Mouse (Mus musculus) lung, embryonic 14.5 days (tissue): ENCODE results near the gene Traf5. TPM values are rescaled to one million over a fixed set of nuclear protein-coding genes. Genes with fewer than 3 reads are reported as not detected.

Source experiments
- ATAC-seq: fragments of 200-750 bp; cut with Nextera tagmentation; 2 replicates; pipeline ENCODE4 v1.8.0; 2017; ENCODE audit warnings: mild to moderate bottlenecking, moderate TSS enrichment, moderate library complexity; ENCODE audit not compliant: insufficient read depth
- DNase-seq: peaks from one replicate; pipeline ENCODE4 v3.0.0-alpha.2; 2015
- H3K27ac ChIP-seq: fragments of 300-500 bp; sonication (generic); 2 replicates; pipeline ENCODE4 v1.5.1; 2014; ENCODE audit warnings: low read depth, mild to moderate bottlenecking, moderate library complexity
- H3K27me3 ChIP-seq: fragments of 300-500 bp; sonication (generic); 2 replicates; pipeline ENCODE4 v1.6.1; 2014; ENCODE audit warnings: low read length, control low read depth; ENCODE audit not compliant: insufficient read depth
- H3K36me3 ChIP-seq: fragments of 300-500 bp; sonication (generic); 2 replicates; pipeline ENCODE4 v1.6.1; 2014; ENCODE audit warnings: control low read depth; ENCODE audit not compliant: insufficient read depth
- H3K4me1 ChIP-seq: fragments of 300-500 bp; sonication (generic); 2 replicates; pipeline ENCODE4 v1.6.1; 2014; ENCODE audit warnings: antibody characterized with exemption, control low read depth; ENCODE audit not compliant: insufficient read depth
- H3K4me2 ChIP-seq: fragments of 300-500 bp; sonication (generic); 2 replicates; pipeline ENCODE4 v1.6.1; 2014; ENCODE audit warnings: mild to moderate bottlenecking
- H3K4me3 ChIP-seq: fragments of 300-500 bp; sonication (generic); 2 replicates; pipeline ENCODE4 v1.5.1; 2014; ENCODE audit warnings: low read depth, low read length
- H3K9ac ChIP-seq: fragments of 300-500 bp; sonication (generic); 2 replicates; pipeline ENCODE4 v1.6.1; 2014
- H3K9me3 ChIP-seq: fragments of 300-500 bp; sonication (generic); 2 replicates; pipeline ENCODE4 v1.6.1; 2016; ENCODE audit warnings: low read depth, low read length, control low read depth
- CTCF ChIP-seq: IDR thresholded peaks from 2 replicates; pipeline ENCODE4 v1.5.1; 2016; ENCODE audit warnings: antibody characterized with exemption, low read depth
- whole genome bisulfite sequencing: fragments of 180-500 bp; shearing (Covaris S2); extraction: QIAGEN DNeasy Blood & Tissue Kit; methylation state at CpG from one replicate; pipeline ENCODE4 v1.1.7; 2014; 5-methylcytosine and 5-hydroxymethylcytosine counted together
- polyA plus RNA-seq: library from polyadenylated mRNA; unstranded; fragments of >200 nt; fragmentation: Nextera tagmentation; extraction: Ambion mirVana; gene quantifications from 2 replicates; pipeline ENCODE4 v1.2.1, GENCODE M21; 2014

The Traf5 gene
- polyA plus RNA-seq, 1 experiment from 2014 or later: 20.1 TPM

- H3K9me3 ChIP-seq: peaks cover 3% of the 10 kb centered on the region; the same call in 1 of the 2 replicates
- H3K27ac ChIP-seq: no peak overlapping the region; the same call in 1 of the 2 replicates
- no peak for TF ChIP-seq CTCF
- ATAC-seq (no peak), DNase-seq (no peak)
- 81% methylated on average over 14 of the region's 14 CpGs for WGBS
- no peak overlapping the region for H3K9ac ChIP-seq
- H3K4me1 ChIP-seq: no peaks in the 10 kb centered on the region
- no peak overlapping the region for H3K4me3 ChIP-seq
- peaks cover 48% of the 10 kb centered on the region for H3K36me3 ChIP-seq
- no peaks in the 10 kb centered on the region for H3K27me3 ChIP-seq
- no peak overlapping the region for H3K4me2 ChIP-seq
These were observed 29.7 kb downstream of the Traf5 start for GRCm38 (mm10) chr1:192062682-192063081.

DNA sequence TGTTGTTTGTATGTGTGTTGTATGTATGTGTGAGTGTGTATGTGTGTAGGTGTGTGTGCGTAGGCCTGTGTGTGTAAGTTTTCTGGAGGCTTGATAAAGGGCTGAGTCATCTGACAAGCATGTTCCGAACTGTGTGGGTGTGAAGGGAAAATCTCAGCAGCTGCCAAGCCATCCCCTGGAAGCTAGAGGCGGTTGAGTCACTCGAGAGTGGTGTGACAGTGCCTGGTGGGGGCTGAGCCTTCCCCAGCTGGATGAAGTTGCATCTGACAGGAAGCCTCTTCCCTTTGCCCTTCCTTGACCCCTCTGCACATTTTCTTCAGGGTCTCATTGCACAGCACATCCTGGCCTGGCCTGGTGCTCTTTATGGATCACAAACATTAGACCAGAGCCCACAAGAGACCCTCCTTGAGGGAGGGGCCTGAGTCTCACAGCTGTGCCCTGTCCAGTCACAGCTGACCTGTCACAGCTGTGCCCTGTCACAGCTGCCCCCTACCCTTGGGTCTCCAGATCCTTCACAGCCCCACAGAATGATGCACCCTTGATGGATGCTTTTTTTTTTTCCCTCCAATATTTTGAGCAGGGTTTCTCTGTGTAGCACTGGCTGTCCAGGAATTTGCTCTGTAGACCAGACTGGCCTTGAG is 30.6 kb downstream of the Traf5 start:
- no peak overlapping the region for H3K9ac ChIP-seq
- H3K4me2 ChIP-seq: no peak overlapping the region
- TF ChIP-seq CTCF: no peak
- peaks cover 44% of the 10 kb centered on the region for H3K36me3 ChIP-seq
- no peaks in the 10 kb centered on the region for H3K4me1 ChIP-seq
- H3K4me3 ChIP-seq: no peak overlapping the region
- WGBS: 33% methylated on average over 4 of the region's 4 CpGs
- H3K27ac ChIP-seq: no peak overlapping the region
- DNase-seq (peak; percentile 77), ATAC-seq (peak; percentile 92)
- no peaks in the 10 kb centered on the region for H3K27me3 ChIP-seq
- peaks cover 3% of the 10 kb centered on the region; the same call in 1 of the 2 replicates for H3K9me3 ChIP-seq

- Histone ChIP-seq H3K9ac (no peak overlapping the region), H3K27ac (no peak overlapping the region), H3K9me3 (peaks cover 3% of the 10 kb centered on the region; the same call in 1 of the 2 replicates), H3K4me3 (no peak overlapping the region), H3K4me2 (no peak overlapping the region), H3K36me3 (peaks cover 30% of the 10 kb centered on the region; the same call in 1 of the 2 replicates), H3K4me1 (no peaks in the 10 kb centered on the region), H3K27me3 (no peaks in the 10 kb centered on the region)
- ATAC-seq (no peak), DNase-seq (no peak)
- WGBS: 81% methylated on average over 10 of the region's 10 CpGs
- TF ChIP-seq CTCF: no peak
These were observed 33.4 kb downstream of the Traf5 start for GRCm38 (mm10) chr1:192058911-192059310.

GRCm38 (mm10) chr1:192053726-192054125 is 38.6 kb downstream of the Traf5 start:
- Histone ChIP-seq H3K4me1 (no peaks in the 10 kb centered on the region), H3K4me2 (no peak overlapping the region), H3K27me3 (no peaks in the 10 kb centered on the region), H3K9me3 (no peaks in the 10 kb centered on the region), H3K4me3 (no peak overlapping the region), H3K36me3 (peaks cover 24% of the 10 kb centered on the region; the same call in 1 of the 2 replicates), H3K9ac (no peak overlapping the region), H3K27ac (no peak overlapping the region)
- no peak for TF ChIP-seq CTCF
- ATAC-seq (no peak), DNase-seq (peak; percentile 46)
- 25% methylated on average over 3 of the region's 3 CpGs for WGBS

GRCm38 (mm10) chr1:192052986-192053385 is 39.4 kb downstream of the Traf5 start:
- Histone ChIP-seq H3K4me1 (no peaks in the 10 kb centered on the region), H3K27me3 (no peaks in the 10 kb centered on the region), H3K4me2 (no peak overlapping the region), H3K4me3 (no peak overlapping the region), H3K9me3 (no peaks in the 10 kb centered on the region), H3K9ac (no peak overlapping the region), H3K27ac (no peak overlapping the region), H3K36me3 (peaks cover 18% of the 10 kb centered on the region; the same call in 1 of the 2 replicates)
- no peak for DNase-seq
- whole genome bisulfite sequencing: 71% methylated on average over 5 of the region's 5 CpGs
- no peak for ATAC-seq
- no peak for TF ChIP-seq CTCF

- Histone ChIP-seq H3K36me3 (peaks cover 14% of the 10 kb centered on the region; the same call in 1 of the 2 replicates), H3K4me2 (no peak overlapping the region), H3K27ac (no peak overlapping the region), H3K9ac (no peak overlapping the region), H3K9me3 (no peaks in the 10 kb centered on the region), H3K4me1 (no peaks in the 10 kb centered on the region), H3K27me3 (no peaks in the 10 kb centered on the region), H3K4me3 (no peak overlapping the region)
- DNase-seq: no peak
- no peak for ATAC-seq
- no peak for TF ChIP-seq CTCF
- WGBS: 88% methylated on average over 8 of the region's 8 CpGs
These were observed 39.9 kb downstream of the Traf5 start for GRCm38 (mm10) chr1:192052461-192052860.

DNA sequence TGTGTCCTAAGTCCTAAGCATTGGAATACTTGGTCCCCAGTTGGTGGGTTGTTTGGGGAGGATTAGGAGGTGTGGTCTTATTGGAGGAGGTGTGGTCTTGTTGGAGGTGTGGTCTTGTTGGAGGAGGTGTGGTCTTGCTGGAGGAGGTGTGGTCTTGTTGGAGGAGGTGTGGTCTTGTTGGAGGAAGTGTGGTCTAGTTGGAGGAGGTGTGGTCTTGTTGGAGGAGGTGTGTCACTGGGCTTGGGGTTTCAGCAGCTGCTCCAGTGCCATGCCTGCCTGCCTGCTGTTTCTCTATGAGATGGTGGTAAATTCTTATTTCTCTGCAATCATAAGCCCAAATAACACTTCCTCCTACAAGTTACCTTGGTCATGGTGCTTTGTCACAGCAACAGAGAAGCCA is 93.3 kb downstream of the Traf5 start:
- ATAC-seq (no peak), DNase-seq (no peak)
- no peak overlapping the region for H3K9ac ChIP-seq
- peaks cover 28% of the 10 kb centered on the region; the same call in 1 of the 2 replicates for H3K36me3 ChIP-seq
- no peaks in the 10 kb centered on the region for H3K4me1 ChIP-seq
- no peaks in the 10 kb centered on the region for H3K27me3 ChIP-seq
- no peaks in the 10 kb centered on the region for H3K9me3 ChIP-seq
- no peak for TF ChIP-seq CTCF
- H3K27ac ChIP-seq: no peak overlapping the region
- H3K4me3 ChIP-seq: no peak overlapping the region
- no peak overlapping the region for H3K4me2 ChIP-seq
